Mouse (Mus musculus): ENCODE measurements around the gene Ush2a. TPM values are rescaled to one million over a fixed set of nuclear protein-coding genes. Genes with fewer than 3 reads are reported as not detected.

The Ush2a gene
- polyA plus RNA-seq, 1 experiment from 2014 or later = 0.06 TPM

- no peaks in the 10 kb centered on the region for H3K27me3 ChIP-seq (ENCODE audit: control insufficient read depth, insufficient read depth, low read depth, low read length)
- no peak overlapping the region for H3K9ac ChIP-seq (ENCODE audit: low read depth, low read length)
- no peaks in the 10 kb centered on the region for H3K36me3 ChIP-seq (ENCODE audit: control insufficient read depth, insufficient read depth, low read length)
- no peak overlapping the region for H3K4me2 ChIP-seq (ENCODE audit: low read length)
- no peak overlapping the region for H3K27ac ChIP-seq (ENCODE audit: low read length)
- WGBS = 66% methylated on average over 13 of the region's 13 CpGs
- no peak overlapping the region for H3K4me3 ChIP-seq (ENCODE audit: low read depth, low read length)
- no peaks in the 10 kb centered on the region for H3K4me1 ChIP-seq (ENCODE audit: control insufficient read depth, insufficient read depth, low read length)
- no peaks in the 10 kb centered on the region for H3K9me3 ChIP-seq (replicated peaks; ENCODE audit: control insufficient read depth, low read length, poor library complexity, severe bottlenecking)
- no peak for ATAC-seq
Observed at GRCm38 (mm10) chr1:188549686-188550085, 287.9 kb downstream of the Ush2a start.

DNA sequence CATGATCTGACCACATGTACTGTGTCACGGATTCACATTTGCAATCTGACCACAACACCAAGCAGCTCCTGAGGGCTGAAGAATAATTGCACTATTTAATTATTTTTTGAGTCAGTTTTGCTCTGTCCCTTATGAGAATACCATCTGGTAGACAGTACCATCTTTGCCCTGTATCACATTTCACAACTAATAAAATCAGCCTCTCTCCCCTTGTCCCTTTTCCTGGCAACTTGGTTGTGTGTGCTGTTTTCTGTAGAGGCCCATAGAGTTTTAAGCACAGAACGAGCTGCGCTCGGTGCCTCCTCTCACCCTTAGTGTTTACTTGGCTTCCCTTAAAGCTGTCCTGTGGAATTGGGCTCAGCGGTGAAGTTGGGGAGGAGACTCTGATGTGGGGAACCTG is 290.0 kb downstream of the Ush2a start:
- Histone ChIP-seq H3K4me3 (ENCODE audit: low read depth, low read length) (no peak overlapping the region), H3K27ac (ENCODE audit: low read length) (no peak overlapping the region), H3K4me2 (ENCODE audit: low read length) (no peak overlapping the region), H3K27me3 (ENCODE audit: control insufficient read depth, insufficient read depth, low read depth, low read length) (no peaks in the 10 kb centered on the region), H3K4me1 (ENCODE audit: control insufficient read depth, insufficient read depth, low read length) (no peaks in the 10 kb centered on the region), H3K9me3 (replicated peaks; ENCODE audit: control insufficient read depth, low read length, poor library complexity, severe bottlenecking) (no peaks in the 10 kb centered on the region), H3K36me3 (ENCODE audit: control insufficient read depth, insufficient read depth, low read length) (no peaks in the 10 kb centered on the region), H3K9ac (ENCODE audit: low read depth, low read length) (no peak overlapping the region)
- 89% methylated on average over 5 of the region's 5 CpGs for WGBS
- ATAC-seq = no peak

GRCm38 (mm10) chr1:188558911-188559310 is 297.1 kb downstream of the Ush2a start:
- H3K4me1 ChIP-seq (ENCODE audit: control insufficient read depth, insufficient read depth, low read length) = no peaks in the 10 kb centered on the region
- H3K4me2 ChIP-seq (ENCODE audit: low read length) = no peak overlapping the region
- no peaks in the 10 kb centered on the region for H3K36me3 ChIP-seq (ENCODE audit: control insufficient read depth, insufficient read depth, low read length)
- H3K4me3 ChIP-seq (ENCODE audit: low read depth, low read length) = no peak overlapping the region
- no peak for ATAC-seq
- no peaks in the 10 kb centered on the region for H3K9me3 ChIP-seq (replicated peaks; ENCODE audit: control insufficient read depth, low read length, poor library complexity, severe bottlenecking)
- no peaks in the 10 kb centered on the region for H3K27me3 ChIP-seq (ENCODE audit: control insufficient read depth, insufficient read depth, low read depth, low read length)
- no peak overlapping the region for H3K27ac ChIP-seq (ENCODE audit: low read length)
- H3K9ac ChIP-seq (ENCODE audit: low read depth, low read length) = no peak overlapping the region
- WGBS = 39% methylated on average over 2 of the region's 2 CpGs

GRCm38 (mm10) chr1:188566229-188566628 is 304.4 kb downstream of the Ush2a start:
- no peaks in the 10 kb centered on the region for H3K27me3 ChIP-seq (ENCODE audit: control insufficient read depth, insufficient read depth, low read depth, low read length)
- H3K36me3 ChIP-seq (ENCODE audit: control insufficient read depth, insufficient read depth, low read length) = no peaks in the 10 kb centered on the region
- no peak overlapping the region for H3K27ac ChIP-seq (ENCODE audit: low read length)
- no peak overlapping the region for H3K9ac ChIP-seq (ENCODE audit: low read depth, low read length)
- H3K4me3 ChIP-seq (ENCODE audit: low read depth, low read length) = no peak overlapping the region
- H3K4me2 ChIP-seq (ENCODE audit: low read length) = no peak overlapping the region
- ATAC-seq = no peak
- H3K4me1 ChIP-seq (ENCODE audit: control insufficient read depth, insufficient read depth, low read length) = no peaks in the 10 kb centered on the region
- 93% methylated on average over 5 of the region's 5 CpGs for WGBS
- no peaks in the 10 kb centered on the region for H3K9me3 ChIP-seq (replicated peaks; ENCODE audit: control insufficient read depth, low read length, poor library complexity, severe bottlenecking)

- WGBS = 77% methylated on average over 4 of the region's 4 CpGs
- H3K36me3 ChIP-seq (ENCODE audit: control insufficient read depth, insufficient read depth, low read length) = no peaks in the 10 kb centered on the region
- no peaks in the 10 kb centered on the region for H3K4me1 ChIP-seq (ENCODE audit: control insufficient read depth, insufficient read depth, low read length)
- no peak for ATAC-seq
- H3K4me3 ChIP-seq (ENCODE audit: low read depth, low read length) = no peak overlapping the region
- no peaks in the 10 kb centered on the region for H3K9me3 ChIP-seq (replicated peaks; ENCODE audit: control insufficient read depth, low read length, poor library complexity, severe bottlenecking)
- H3K27ac ChIP-seq (ENCODE audit: low read length) = no peak overlapping the region
- H3K9ac ChIP-seq (ENCODE audit: low read depth, low read length) = no peak overlapping the region
- no peak overlapping the region for H3K4me2 ChIP-seq (ENCODE audit: low read length)
- H3K27me3 ChIP-seq (ENCODE audit: control insufficient read depth, insufficient read depth, low read depth, low read length) = no peaks in the 10 kb centered on the region
Observed at GRCm38 (mm10) chr1:188567486-188567885, 305.7 kb downstream of the Ush2a start.

- H3K4me1 ChIP-seq (ENCODE audit: control insufficient read depth, insufficient read depth, low read length) = no peaks in the 10 kb centered on the region
- no peaks in the 10 kb centered on the region for H3K27me3 ChIP-seq (ENCODE audit: control insufficient read depth, insufficient read depth, low read depth, low read length)
- no peaks in the 10 kb centered on the region for H3K36me3 ChIP-seq (ENCODE audit: control insufficient read depth, insufficient read depth, low read length)
- no peak overlapping the region for H3K4me3 ChIP-seq (ENCODE audit: low read depth, low read length)
- no peak for ATAC-seq
- no peak overlapping the region for H3K4me2 ChIP-seq (ENCODE audit: low read length)
- WGBS = 59% methylated on average over 9 of the region's 9 CpGs
- no peak overlapping the region for H3K9ac ChIP-seq (ENCODE audit: low read depth, low read length)
- H3K27ac ChIP-seq (ENCODE audit: low read length) = no peak overlapping the region
- H3K9me3 ChIP-seq (replicated peaks; ENCODE audit: control insufficient read depth, low read length, poor library complexity, severe bottlenecking) = no peaks in the 10 kb centered on the region
Observed at GRCm38 (mm10) chr1:188568295-188568961, 306.6 kb downstream of the Ush2a start.

DNA sequence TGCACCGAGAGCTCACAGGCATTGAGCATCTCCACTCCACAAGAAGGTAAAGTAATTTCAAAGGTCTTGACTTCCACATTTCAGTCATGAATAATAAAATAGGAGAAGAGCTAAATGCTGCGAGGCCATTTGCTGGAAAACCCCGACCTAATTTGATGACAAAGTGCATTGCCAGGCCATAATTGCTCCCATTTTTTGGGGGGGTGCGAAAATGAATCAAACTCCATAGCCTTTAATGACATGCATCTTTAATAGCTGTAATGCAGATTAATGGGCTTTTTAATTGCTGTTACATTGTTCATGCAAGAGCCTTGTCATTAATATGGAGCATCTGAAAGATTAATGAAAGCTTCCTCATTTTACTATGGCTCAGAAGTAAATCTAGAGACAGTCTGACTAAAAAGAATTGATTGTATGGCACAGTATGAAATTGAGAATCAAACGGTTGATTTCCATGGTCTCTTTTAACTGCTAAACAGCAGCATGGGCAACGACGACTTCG is 314.5 kb downstream of the Ush2a start:
- H3K9ac ChIP-seq (ENCODE audit: low read depth, low read length) = no peak overlapping the region
- H3K4me3 ChIP-seq (ENCODE audit: low read depth, low read length) = no peak overlapping the region
- no peaks in the 10 kb centered on the region for H3K36me3 ChIP-seq (ENCODE audit: control insufficient read depth, insufficient read depth, low read length)
- no peak overlapping the region for H3K4me2 ChIP-seq (ENCODE audit: low read length)
- H3K27ac ChIP-seq (ENCODE audit: low read length) = no peak overlapping the region
- no peak for ATAC-seq
- H3K9me3 ChIP-seq (replicated peaks; ENCODE audit: control insufficient read depth, low read length, poor library complexity, severe bottlenecking) = no peaks in the 10 kb centered on the region
- 51% methylated on average over 8 of the region's 8 CpGs for WGBS
- H3K4me1 ChIP-seq (ENCODE audit: control insufficient read depth, insufficient read depth, low read length) = no peaks in the 10 kb centered on the region
- H3K27me3 ChIP-seq (ENCODE audit: control insufficient read depth, insufficient read depth, low read depth, low read length) = no peaks in the 10 kb centered on the region

DNA sequence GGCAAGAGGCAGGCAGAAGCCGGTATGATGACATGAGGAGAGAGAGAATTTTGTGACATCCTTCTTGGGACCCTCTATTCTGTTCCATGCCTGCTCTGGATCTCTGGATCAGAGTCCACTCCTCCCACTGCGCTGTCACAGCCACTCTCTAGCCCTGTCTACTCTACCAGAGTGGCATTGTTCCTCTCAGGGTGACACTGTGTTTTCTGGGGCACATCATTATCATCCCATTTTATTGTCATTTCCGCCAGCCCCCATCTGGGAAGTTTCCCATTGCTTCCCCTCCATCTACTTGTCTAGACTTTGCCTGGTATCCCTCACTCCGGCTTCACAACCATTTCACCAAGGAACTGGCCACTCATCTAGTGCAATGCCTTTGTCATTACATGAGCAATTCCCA is 315.6 kb downstream of the Ush2a start:
- no peaks in the 10 kb centered on the region for H3K36me3 ChIP-seq (ENCODE audit: control insufficient read depth, insufficient read depth, low read length)
- no peak for ATAC-seq
- no peak overlapping the region for H3K4me3 ChIP-seq (ENCODE audit: low read depth, low read length)
- H3K9me3 ChIP-seq (replicated peaks; ENCODE audit: control insufficient read depth, low read length, poor library complexity, severe bottlenecking) = no peaks in the 10 kb centered on the region
- no peak overlapping the region for H3K9ac ChIP-seq (ENCODE audit: low read depth, low read length)
- H3K4me2 ChIP-seq (ENCODE audit: low read length) = no peak overlapping the region
- WGBS = 89% methylated on average over 4 of the region's 4 CpGs
- no peak overlapping the region for H3K27ac ChIP-seq (ENCODE audit: low read length)
- no peaks in the 10 kb centered on the region for H3K4me1 ChIP-seq (ENCODE audit: control insufficient read depth, insufficient read depth, low read length)
- no peaks in the 10 kb centered on the region for H3K27me3 ChIP-seq (ENCODE audit: control insufficient read depth, insufficient read depth, low read depth, low read length)

- Histone ChIP-seq H3K4me2 (ENCODE audit: low read length) (no peak overlapping the region), H3K36me3 (ENCODE audit: control insufficient read depth, insufficient read depth, low read length) (no peaks in the 10 kb centered on the region), H3K9me3 (replicated peaks; ENCODE audit: control insufficient read depth, low read length, poor library complexity, severe bottlenecking) (no peaks in the 10 kb centered on the region), H3K4me3 (ENCODE audit: low read depth, low read length) (no peak overlapping the region), H3K27me3 (ENCODE audit: control insufficient read depth, insufficient read depth, low read depth, low read length) (no peaks in the 10 kb centered on the region), H3K4me1 (ENCODE audit: control insufficient read depth, insufficient read depth, low read length) (no peaks in the 10 kb centered on the region), H3K9ac (ENCODE audit: low read depth, low read length) (no peak overlapping the region), H3K27ac (ENCODE audit: low read length) (no peak overlapping the region)
- no peak for ATAC-seq
- WGBS = 38% methylated on average over 4 of the region's 4 CpGs
Observed at GRCm38 (mm10) chr1:188581136-188581535, 319.3 kb downstream of the Ush2a start.

Measured in midbrain, embryonic 16.5 days (tissue).